Mouse (Mus musculus) fibroblast of lung, adult 2 months (primary cell): Measurements from ENCODE around the gene Far2.

ENCODE experiments used
- DNase-seq: peaks from one replicate; pipeline ENCODE4 v3.0.0-alpha.2; 2011; ENCODE audit warnings: low read depth

The Far2 gene

GRCm38 (mm10) chr6:148218235-148219076, 171.4 kb downstream of the Far2 start:
- DNase-seq = no peak

DNA sequence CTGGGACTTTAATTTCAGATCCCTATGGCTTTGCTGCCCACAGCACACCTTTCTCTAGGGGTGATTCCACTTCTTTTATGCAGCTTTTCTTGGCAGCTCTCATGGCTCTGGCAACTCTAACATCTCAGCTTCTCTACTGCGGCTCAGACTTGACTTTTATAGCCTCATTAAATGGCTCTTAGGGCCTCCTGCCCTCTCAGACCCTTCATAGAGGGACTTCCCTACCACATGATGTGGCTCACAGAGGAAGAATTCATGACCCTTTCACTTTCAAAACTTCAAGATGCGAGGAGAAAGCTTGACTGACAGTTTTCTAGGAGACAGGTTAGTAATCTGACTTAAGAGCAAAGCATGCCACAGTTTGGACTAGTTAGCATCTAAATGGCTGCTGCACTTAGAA, 175.6 kb downstream of the Far2 start:
- no peak for DNase-seq

GRCm38 (mm10) chr6:148227542-148227941, 180.5 kb downstream of the Far2 start:
- DNase-seq = no peak
